Mouse (Mus musculus): ENCODE data around the gene Rps19bp1.

Gene Rps19bp1

GRCm38 (mm10) chr15:80256656-80257601, 7.2 kb downstream of the Rps19bp1 start:
- DNase-seq (ENCODE audit: low spot score) = no peak

DNA sequence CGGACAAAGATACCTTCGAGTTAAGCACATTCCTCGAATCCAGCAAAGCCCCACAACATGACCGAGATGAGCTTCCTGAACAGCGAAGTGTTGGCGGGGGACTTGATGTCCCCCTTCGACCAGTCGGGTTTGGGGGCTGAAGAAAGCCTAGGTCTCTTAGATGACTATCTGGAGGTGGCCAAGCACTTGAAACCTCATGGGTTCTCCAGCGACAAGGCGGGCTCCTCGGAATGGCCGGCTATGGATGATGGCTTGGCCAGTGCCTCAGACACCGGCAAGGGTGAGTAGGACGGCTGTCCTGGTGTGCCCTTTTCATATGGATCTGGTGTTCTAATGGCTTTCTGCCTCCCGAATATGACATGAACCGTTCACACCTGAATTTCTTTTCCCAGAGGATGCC, 7.9 kb downstream of the Rps19bp1 start:
- DNase-seq (ENCODE audit: low spot score) = no peak

GRCm38 (mm10) chr15:80255646-80256121, 8.4 kb downstream of the Rps19bp1 start:
- peak; percentile 88 for DNase-seq (ENCODE audit: low spot score)

- DNase-seq (ENCODE audit: low spot score) = peak; percentile 98
Measured at GRCm38 (mm10) chr15:80254847-80255645, 9.1 kb downstream of the Rps19bp1 start, which contains the start of gene Atf4. Atf4 (plus strand) TSS chr15:80255184.

- DNase-seq (ENCODE audit: low spot score) = peak; percentile 31
Measured at GRCm38 (mm10) chr15:80254207-80254606, 9.9 kb downstream of the Rps19bp1 start.

GRCm38 (mm10) chr15:80253530-80253929, 10.6 kb downstream of the Rps19bp1 start:
- peak; percentile 24 for DNase-seq (ENCODE audit: low spot score)

DNA sequence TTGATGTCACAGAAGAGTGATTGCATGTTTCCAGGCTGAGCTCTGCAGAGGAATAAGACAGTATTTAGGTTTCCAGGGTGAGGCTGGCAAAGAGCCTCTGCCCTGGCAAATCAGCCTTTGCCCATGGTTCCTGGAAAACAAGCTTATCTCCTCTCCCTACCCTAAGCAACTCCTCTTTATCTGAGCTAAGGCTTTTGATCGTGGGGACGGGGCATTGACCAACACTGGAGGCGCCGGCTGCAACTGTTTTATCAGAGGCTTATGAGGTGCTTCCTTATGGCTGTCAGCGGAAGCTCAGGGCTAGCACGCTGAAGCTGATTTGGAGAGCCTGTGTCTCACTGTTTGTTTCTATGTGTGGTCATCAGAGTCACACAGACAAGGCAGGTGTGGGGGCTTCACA, 13.5 kb downstream of the Rps19bp1 start:
- DNase-seq (ENCODE audit: low spot score) = no peak

GRCm38 (mm10) chr15:80249672-80250071, 14.4 kb downstream of the Rps19bp1 start:
- DNase-seq (ENCODE audit: low spot score) = no peak

- DNase-seq (ENCODE audit: low spot score) = no peak
Measured at GRCm38 (mm10) chr15:80248596-80248995, 15.5 kb downstream of the Rps19bp1 start.

- no peak for DNase-seq (ENCODE audit: low spot score)
Measured at GRCm38 (mm10) chr15:80248135-80248534, 16.0 kb downstream of the Rps19bp1 start.

- DNase-seq (ENCODE audit: low spot score) = no peak
Measured at GRCm38 (mm10) chr15:80235535-80235934, 28.6 kb downstream of the Rps19bp1 start, which contains the start of gene AC140267.1. AC140267.1 (plus strand) TSS chr15:80235835.

DNA sequence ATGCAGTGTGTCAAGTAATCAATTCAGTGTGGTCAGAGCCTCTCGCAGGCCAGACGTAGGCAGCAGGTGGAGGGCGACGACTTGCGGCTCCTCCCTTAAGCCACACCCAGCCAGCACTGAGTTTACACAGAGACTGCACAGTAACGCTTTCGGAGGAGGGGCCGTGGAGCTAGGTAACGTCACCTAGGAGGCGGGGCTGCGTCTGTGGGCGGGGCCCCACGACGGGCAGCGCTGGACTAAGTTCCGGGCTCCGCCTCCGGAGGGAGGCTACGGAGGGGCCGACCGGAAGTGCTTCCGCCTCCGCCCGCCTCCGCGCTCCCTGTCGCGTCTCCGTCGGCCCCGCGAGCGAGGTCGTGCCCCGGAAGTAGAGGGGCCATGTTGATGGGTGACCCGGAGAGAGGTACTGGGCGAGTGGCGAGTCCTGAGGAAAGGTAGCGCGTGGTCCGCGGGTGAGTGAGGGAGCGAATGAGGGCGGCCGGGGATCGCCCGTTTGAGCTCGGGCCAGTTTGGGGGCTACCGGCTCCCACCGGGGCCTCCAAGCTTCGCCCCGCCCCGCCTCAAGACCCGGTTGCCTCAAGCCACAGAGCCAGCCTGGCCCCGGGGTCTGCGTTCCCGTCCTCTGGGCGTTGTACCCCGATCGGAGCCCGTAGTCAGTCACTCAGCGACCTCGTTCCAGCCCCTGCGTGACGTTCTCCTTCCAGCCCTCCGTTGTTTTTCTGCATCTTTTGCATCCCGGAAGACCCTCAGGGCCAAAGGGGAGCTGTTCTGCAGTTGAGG, 30.2 kb downstream of the Rps19bp1 start, which contains the start of gene Mief1:
Gene Mief1 (plus strand): TSS at position 286 of the 777 bp plus-strand sequence.
- DNase-seq (ENCODE audit: low spot score) = peak; percentile 98

DNA sequence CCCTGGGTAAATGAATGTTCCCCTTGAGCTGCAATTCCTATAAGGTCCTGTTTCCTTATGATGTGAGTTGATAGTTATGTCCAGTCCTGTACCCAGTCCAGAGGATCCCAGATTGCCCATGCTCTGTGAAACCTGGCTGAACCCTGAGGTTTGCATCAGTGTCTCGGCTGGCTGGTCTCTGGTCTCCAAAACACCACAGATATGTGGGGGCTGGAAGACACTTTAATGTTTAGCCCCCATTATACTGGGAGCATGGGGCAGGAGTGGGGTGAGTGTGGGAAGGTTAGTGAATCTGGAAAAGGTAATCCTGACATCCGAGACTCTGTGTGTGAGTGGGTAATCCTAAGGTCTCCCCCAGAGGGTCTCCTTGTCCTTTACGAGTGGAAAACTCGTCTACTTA, 31.1 kb downstream of the Rps19bp1 start:
- DNase-seq (ENCODE audit: low spot score) = no peak

- DNase-seq (ENCODE audit: low spot score) = no peak
Measured at GRCm38 (mm10) chr15:80232331-80232730, 31.8 kb downstream of the Rps19bp1 start.

DNA sequence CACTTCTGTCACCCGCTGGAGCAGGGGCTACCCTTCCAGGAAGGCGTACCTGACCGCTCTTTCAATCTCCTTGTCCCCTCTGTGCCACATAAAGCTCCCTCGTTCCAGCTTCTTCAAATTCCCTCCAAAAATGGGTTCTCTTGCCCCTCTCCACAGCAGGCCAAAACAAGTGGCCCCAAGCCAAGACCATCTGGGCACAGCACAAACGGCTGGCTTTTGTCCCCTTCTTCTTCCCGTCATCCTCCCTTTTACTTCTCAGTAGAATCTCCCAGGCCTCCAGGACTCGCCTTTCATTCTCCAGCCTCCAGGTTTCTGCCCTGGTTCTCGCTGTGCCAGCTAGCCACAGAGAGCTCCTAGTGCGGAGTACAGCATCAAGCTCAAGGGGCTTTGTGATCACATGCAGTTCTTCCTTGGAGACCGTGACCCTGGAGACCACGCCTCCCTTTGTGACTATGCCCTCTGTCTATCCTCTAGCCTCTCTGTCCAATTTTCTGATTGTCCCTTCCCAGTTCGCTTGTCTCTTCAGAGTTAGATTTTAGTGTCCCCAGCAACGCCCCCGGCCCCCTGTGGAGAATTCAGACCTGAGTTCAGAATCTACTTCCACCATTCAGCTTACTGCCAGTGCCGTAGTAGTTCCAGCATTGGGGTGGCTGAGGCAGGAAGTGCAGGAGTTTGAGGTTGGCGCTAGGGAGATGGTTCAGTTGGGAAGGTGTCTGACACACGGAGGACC, 35.9 kb downstream of the Rps19bp1 start:
- DNase-seq (ENCODE audit: low spot score) = no peak

- DNase-seq (ENCODE audit: low spot score) = peak; percentile 66
Measured at GRCm38 (mm10) chr15:80225796-80226195, 38.3 kb downstream of the Rps19bp1 start.

DNA sequence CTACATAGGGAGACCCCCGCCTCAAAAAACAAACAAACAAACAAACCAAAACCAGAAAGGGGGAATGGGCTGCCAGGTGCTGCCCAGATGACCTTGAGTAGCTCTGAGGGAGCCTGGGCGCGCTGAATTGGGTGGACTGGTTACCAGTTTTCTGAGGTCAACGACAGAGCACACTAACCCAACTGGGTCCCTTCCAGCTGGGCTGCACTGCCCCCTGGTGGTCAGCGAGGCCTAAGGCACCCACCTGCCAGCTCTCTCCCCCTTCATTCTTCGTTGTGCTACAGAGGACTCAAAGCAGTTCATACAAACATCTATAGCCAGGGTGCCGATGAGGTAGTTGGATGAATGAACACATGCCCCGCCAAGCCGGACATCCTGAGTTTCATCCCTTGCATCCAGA, 38.9 kb downstream of the Rps19bp1 start:
- DNase-seq (ENCODE audit: low spot score) = peak; percentile 62

- DNase-seq (ENCODE audit: low spot score) = no peak
Measured at GRCm38 (mm10) chr15:80223751-80224150, 40.4 kb downstream of the Rps19bp1 start.

DNA sequence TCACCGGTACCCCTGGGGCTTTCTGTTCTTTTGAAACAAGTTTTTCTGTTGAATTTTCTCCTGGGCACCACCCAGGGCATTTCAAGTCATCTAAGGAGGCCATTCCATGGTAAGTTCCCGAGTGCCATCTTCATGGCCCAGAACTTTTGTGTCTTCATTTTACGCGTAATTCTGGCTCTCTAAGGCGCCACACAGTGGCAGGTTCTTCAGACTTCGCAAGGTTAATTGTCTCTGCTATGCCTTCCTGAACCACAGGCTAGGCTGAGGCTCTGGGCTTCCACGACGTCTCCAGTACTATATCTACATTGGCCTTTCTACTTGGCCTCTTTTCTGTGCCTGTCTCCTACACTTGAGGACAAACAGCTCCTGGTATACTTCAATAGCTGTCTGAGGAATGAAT, 43.1 kb downstream of the Rps19bp1 start:
- no peak for DNase-seq (ENCODE audit: low spot score)

GRCm38 (mm10) chr15:80219705-80220657, 44.1 kb downstream of the Rps19bp1 start:
- no peak for DNase-seq (ENCODE audit: low spot score)

Data from lung, postnatal 25 days (tissue).